Mouse (Mus musculus): ENCODE results near the gene Slc39a1.

The Slc39a1 gene

DNA sequence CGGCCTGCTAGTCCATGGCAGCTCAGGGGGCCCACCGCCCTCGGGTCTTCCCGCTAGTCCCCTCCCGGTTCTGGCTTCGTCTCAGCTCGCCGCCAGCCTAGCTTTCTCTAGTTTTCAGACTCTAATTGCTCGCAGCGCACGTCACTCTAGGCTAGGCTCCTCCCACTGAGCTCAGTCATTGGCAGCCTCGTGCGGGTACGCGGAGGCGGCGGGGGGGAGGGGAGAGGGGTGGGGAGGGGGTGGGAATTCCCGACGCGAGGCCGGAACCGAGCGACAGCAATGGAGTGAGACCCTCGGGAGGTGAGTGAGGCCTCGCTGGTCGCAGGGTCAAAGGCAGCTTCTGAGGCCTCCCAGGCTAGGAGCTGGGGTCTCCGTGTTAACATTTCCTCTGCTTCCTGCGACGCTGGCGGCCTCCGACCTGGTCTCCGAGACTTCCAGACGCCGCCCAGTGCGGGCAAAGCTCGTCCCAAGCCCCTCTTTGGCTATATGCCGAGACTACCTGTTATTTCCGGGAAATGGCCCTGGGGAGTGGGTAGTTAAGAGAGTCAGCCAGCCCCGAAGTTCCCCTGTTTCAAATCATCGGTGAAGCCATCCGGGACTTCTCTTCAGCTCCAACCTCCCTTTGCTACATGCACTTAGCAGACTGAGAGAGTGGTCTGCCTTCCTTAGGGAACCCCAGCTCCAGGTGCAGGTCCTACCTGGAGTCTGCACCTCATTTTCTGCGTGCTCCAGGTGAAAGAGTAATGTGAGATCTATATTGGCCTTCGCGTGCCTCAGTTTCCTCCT, at the start of gene Slc39a1:
Slc39a1 (plus strand) TSS at position 213 of the 786 bp plus-strand sequence.
- peak; percentile 96 for DNase-seq

DNA sequence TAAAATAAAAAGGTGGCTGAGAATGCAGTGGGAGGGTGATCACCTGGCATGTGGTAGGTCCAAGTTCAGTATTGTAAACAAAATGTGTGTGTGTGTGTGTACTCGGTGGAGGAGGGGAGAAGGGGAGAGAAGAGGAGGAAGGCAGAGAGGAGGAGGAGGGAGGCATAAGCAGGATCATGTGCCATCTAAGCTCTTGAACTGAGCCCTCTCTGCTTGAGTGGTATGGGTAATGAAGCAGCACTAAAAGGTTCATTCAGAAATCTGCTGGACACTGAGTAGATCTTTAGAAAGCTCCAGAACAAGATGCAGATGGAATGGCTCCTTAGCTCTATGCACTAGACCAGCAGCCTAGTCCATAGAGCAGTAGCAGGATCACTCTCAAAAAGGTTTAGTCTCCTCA, 45.1 kb upstream of the Slc39a1 start:
- no peak for DNase-seq

DNA sequence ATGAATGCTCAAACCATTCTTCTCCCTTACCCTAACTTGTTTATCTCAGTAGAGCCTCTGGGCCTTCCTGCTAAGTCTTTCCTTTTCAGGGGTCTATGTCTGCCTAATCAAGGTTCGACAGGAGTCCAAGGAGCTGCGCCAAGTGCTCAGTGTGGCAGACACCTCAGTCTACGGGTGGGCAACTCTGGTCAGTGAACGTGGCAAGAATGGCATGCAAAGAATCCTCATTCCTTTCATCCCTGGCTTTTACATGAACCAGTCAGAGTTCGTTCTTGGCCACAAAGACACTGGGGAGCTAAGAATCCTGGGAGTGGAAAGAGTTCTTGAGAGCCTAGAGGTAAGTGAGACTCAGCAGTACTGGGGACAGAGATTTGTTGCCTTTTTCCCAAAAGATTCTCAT, 44.4 kb upstream of the Slc39a1 start:
- no peak for DNase-seq

DNA sequence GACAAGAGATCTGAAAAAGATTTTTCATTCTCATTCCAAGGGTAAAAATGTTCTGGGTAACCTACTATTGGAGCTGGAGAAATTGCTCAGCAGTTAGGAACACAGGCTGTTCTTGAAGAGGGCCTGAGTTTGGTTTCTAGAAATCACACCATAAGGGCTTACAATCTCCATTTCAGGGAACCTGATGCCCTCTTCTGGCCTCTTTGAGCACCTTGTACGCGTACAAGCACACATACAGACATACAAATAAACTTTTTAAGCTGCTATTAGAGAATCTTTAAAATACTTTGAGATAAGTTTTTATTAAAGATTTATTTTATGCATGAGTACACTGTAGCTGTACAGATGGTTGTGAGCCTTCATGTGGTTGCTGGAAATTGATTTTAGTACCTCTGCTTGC, 43.4 kb upstream of the Slc39a1 start:
- DNase-seq = no peak

DNA sequence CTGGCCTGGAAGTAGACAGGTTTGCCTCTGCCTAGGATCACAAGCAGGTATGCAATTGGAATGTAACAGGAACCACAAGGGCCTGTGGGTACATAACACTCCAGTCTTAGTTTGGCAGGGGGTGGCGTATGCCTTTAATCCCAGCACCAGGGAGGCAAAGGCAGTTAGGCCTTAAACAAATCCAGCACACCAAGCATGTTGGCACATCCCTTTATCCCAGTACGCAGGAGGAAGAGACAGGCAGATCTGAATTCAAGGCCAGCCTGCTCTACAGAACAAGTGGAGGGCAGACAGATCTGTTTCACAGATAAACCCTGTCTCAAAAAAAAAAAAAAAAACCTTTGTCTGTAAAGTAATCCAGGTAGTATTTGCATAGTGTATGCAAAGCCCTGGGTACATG, 39.3 kb upstream of the Slc39a1 start:
- DNase-seq = peak; percentile 40 to 59

DNA sequence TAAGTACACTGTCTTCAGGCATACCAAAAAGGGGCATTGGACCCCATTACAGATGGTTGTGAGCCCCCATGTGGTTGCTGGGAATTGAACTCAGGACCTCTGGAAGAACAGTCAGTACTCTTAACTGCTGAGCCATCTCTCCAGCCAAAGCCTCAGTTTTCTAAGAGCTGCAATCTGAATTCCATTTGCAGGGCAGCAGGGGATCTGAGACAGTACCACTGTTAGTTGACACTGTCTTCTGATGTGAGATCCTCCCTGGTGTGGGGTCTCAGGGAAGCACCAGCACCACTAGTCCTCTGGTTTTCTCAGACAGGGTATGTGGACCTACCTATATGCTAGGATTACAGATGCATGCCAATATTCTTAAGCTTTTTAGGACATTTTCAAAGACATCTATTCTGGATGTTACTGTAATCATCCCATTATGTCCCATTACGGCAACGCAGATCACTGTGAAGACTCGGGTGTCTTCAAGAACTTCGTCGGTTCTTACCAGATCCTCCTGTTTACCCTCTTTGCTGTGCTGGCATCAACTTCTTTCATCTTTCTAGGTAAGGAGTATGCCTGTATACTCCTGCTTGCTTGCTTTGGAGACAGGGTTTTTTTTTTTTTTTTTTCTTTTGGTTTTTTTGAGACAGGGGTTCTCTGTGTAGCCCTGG, 37.9 kb upstream of the Slc39a1 start:
- DNase-seq = no peak

DNA sequence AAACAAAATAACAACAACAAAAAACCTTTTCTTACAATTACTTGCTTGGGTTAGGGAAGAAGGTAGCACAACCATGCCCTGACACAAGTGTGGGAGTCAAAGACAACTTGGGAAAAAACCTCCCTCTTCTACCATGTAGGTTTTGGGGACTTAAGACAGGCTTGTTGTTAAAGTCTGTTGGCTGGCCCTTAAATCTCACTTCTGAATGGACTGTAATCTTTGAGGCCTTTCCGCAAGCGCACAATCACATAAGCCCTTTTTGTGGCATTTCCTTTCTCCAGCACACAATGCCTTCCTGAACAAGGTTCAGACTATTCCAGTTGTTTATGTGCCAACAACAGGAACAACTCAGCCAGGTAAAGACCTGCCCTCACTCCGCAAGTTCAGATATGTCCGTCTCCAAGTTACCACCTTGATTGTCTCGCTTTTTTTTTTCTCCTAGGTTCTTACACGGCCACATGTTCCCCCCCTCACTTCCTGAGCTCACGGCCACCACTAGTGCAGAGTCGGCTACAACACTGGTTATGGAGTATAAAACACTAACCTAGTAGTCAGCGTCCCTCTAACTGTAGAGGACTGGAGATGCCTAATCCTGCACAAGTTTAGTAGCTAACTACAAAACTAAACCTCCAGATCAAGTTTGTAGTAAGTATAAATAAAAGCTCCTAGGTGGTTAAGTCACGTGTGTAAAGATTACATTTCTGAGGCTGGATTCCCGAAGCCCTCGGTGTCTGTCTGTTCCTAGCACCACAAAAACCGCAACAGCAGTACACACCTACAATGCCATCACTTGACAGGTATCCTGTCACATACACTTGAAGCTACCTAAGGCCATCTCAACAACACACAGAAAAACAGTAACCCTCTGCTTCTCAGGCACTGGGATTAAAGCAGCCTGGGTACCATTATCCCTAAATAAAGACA, 36.2 kb upstream of the Slc39a1 start:
- DNase-seq = no peak

DNA sequence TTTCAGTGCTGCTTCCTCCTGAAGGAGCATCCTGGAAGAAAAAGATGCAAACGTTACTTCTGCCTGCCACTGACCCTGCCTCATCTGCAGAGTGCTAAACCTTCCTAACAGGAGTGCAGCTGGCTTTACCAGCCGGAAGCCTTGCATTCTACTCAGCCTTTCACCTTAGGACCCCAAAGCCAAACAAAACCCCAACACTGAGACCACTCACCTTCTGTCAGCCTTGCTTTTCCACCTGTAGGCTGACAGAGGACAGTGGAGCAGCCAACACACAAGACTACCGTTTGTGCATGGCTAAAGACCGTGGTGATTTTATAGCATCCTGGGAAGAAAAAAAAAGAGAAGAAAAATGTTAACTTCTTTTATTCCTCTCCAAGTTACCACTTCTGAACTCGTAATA, 35.2 kb upstream of the Slc39a1 start:
- DNase-seq = no peak

DNA sequence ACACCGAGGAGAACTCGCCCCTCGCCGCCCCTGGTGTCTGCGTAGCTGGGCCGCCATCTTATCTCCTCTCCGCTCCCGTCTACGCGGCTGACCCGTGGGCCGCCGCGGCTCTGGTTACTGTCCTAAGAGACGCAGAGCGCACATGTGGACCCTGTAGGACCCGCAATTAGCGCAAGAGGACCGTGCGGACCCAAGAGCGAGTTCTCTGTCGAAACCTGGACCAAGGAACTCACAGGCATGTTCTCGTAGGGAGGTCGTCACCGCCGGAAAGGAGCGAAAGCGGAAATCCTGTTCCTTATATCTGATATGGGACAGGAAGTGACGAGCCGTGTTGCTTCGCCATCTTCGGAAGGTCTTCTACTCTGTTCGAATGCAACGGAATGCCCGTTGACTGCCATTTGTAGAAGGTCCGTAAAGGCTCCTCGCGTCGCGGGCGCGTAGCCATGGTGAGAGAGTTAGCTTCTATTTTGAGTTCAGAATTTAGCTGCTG, 34.5 kb upstream of the Slc39a1 start, which contains the start of the genes Rps27 and Rab13:
Rps27 (minus strand) TSS at position 275 of the 490 bp plus-strand sequence.
Rab13 (plus strand) TSS at position 319 of the 490 bp plus-strand sequence.
- DNase-seq = peak; percentile 93 to 94

DNA sequence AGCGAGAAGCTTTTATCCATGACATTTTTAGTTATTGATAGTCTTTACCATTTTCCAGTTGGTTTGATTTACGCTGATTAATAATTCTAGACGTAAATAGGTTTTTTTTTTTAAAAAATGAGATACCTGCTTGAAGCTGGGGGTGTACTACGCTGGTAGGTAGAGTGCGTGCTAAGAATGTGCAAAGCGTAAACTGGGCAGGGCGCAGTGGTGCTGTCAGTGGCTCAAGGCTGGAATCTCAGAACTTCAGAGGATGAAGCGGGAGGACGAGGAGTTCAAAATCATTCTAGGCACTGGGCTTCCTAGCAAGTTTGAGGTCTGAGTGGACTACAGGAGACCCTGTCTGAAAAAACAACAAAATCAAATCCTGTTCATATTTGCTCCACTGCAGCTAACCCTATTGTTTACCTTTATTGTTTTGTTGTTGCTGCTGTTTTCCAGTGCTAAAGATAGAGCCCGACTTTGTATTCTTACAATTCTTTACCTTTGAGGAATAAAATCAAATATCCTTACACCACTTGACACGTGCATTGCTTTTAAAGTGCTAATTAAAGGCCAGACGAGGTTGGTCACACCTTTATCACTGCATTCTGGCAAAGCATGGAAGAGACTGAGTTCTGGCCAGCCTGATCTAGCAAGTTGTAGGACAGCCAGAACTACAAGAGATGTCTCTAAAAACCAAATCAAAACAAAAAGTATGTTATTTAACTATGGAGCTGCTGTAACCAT, 33.9 kb upstream of the Slc39a1 start:
- peak in 1 of 2 experiments; percentile 28 for DNase-seq

DNA sequence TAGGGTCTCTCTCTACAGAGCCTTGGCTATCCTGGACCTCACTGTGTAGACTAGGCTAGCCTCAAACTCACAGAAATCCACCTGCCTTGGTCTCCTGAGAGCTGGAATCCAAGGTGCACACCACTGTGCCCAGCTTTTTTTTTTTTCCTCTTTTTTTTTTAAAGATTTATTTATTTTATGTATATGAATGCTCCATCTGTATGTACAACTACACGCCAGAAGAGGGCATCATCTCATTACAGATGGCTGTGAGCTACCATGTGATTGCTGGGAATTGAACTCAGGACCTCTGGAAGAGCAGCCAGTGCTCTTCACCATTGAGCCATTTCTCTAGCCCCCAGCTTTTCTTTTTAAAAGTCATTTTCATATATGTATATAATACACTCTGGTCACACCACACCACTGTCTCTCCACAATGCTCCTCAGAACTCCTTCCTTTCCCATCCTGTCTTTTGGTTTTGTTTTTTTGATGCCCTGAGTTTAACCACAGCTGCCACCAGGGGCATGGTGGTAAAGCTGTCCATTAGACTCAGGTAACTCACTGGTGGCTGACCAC, 32.1 kb upstream of the Slc39a1 start:
- no peak for DNase-seq

DNA sequence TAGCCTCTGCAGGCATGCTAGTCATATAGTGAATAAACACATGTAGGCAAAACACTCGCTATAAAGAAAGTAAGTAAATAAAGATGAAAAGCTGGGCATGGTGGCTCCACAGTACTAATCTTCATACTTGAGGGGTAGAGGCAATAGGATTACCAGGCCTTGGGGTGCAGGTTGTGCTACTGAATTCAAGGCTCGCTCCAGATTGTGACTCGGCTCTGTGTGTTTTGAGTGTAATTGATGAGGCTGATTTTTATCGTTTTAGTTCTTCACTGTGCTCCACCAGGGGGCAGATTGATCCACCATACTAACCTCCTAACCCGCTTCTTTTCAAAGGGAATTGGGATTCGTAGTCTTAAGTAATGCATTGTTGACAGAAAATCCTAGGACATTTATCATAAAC, 27.9 kb upstream of the Slc39a1 start:
- peak; percentile 53 to 60 for DNase-seq

DNA sequence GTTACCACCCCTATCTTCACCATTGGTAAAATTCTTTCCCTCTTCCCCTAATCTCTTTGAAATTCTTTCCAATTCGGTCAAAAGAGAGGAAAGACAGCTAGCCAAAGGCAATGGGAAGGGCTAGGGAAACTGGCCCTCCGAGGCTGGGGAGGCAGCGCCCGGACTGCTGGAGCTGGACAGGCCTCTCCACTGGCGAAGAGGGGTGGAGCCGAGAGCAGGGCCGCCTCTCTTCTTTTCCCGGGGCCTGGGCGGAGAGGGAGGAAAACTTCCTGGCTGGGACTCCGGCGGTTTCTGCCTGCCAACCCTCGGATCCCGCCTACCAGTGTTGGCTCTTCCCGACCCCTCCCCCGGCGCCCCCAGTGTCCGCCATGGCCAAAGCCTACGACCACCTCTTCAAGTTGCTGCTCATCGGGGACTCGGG, 27.4 kb upstream of the Slc39a1 start:
- DNase-seq = peak; percentile 90 to 92

DNA sequence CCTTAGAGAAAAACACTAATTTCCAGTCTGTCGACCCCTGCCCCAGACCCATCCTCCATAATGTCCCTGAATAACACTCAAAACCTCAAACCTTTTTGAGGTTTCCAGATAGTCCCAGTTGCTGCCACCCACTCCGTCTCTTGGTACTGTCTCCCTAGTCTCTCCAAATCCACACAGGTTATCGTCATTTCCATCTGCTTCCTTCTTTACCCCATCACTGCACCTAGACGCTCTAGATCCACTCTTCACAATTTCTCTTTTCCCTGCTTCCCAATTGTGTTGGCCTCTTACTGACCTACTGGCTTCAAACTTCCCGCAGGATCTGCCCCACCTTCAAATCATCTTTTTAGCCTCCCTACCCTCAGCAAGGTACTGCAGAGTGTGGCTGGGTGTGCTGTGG, 26.8 kb upstream of the Slc39a1 start:
- DNase-seq = no peak

DNA sequence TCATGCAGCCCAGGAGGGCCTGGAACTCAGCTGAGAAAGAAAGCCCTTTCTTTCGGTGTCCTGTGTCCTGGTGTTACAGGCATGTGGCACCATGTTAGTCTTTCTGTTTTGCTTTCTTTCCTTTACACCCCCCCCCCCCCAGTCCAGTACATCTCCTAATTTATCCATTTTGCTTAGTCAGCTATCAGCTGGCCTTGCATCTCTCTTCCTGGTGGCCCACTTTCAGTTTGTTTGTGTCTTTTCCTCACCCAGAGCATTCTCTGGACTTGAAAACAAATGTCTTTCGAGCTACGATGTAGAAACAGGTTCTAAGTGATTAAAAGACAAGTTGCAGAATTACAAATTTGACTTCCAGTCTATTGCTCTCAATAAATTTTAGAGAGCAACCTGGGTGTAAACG, 25.5 kb upstream of the Slc39a1 start:
- DNase-seq = no peak

DNA sequence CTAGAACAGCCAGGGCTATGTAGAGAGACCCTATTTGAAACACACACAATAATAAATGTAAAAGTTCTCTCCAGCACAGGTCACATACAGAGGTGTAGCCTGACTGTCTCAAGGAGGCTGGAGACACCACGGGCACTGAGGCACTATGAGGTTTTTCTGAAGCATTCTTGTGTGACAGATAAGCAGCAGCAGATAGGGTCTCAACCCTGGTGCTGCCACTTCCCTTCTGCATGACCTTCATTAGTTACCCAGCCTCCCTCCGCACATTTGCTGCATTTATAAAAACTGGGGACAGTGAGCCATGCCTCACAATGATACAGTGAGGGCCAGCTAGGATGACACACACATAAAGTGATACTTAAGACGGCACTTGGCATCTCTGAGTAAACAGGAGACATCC, 25.0 kb upstream of the Slc39a1 start:
- no peak for DNase-seq

DNA sequence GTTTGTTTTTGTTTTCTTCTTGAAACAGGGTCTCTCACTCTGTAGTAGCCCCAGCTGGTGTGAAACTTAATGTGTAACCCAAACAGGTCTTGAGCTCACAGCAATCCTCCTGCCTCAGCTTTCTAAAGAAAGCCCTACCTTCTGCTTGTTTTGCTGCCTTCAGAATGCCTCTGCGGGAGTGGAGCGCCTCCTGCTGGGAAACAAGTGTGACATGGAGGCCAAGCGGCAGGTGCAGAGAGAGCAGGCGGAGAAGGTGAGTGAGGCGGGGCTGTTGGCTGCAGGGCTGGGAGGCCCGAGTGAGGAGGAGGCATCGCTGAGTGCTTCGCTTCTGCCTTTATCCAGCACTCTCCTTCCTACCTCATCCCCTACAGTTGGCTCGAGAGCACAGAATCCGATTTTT, 23.6 kb upstream of the Slc39a1 start:
- no peak for DNase-seq

DNA sequence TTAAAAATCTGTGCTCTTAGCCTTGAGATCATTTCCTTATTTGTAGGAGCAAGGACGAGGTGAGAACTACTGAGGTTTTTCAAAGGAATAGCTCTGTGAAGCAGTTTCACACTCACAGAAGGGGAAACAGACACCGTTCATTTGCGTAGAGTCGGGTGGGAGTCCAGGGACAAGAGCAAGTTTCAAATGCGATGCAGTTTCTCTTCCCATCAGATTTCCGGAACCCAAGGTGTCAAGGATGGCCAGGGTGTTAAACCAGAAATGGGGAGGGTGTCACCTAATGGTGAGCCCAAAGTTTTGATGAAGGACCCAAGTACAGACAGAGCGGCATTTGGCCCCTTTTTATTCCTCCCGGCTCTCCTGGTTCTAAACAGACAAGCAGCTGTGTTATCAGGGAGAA, 16.9 kb upstream of the Slc39a1 start:
- no peak for DNase-seq

DNA sequence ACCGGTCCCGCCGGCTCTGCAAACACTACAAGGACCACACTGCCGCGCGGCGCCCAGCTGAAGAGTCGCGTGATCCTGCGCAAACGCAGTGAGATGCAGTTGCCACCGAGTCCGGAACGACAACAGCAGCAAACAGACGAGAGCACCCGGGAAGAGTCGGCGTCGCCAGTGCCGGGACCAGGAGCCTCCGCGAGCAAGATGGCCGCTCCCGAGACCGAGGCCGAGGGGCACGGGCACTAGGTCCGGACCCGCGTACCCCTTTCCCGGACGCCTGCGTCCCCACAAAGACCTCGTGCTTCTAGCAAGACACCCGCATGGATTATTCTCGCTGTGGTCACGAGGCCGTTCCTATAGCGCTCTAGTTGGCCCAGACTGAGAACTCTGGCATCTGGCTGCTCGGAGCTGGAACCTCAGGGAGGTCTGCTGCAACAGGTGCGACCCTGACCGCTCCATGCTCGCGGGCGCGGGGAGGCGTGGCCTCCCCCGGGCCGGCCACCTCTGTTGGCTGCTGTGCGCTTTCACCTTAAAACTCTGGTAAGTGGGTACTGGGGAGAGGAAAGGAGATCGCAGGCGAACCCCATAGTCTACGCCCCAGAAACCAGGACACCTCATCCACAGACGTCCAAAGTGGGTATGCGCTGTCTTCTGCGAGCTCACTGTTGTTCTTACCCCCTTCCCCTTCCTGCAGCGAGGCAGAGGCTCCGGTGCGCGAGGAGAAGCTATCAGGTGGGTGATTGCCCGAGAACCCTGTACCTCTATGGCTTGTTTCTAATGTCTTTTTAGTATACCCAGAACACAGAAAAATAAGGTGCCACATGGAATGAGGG, 16.3 kb upstream of the Slc39a1 start, which contains the start of gene Jtb:
Jtb (plus strand) TSS at position 91 of the 827 bp plus-strand sequence.
- DNase-seq = peak; percentile 96

DNA sequence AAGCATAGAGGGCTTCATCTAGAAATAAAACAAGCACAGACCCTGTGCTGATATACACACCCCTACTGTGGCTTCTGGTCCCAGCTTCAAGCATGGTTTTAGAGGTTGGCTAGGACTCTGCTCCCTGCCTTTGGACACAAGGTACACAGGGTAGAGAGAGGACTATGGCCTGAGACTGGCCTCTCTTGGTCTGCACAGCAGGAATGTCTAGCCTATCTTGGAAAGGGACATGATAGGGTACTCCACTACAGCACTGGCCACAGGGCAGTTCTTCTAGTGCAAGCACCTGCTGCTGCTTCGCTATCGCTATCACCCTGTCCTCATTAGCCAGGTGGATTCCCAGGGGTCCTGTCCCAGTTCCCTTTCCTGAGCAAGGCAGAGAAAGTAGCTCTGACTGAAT, 6.7 kb upstream of the Slc39a1 start:
- no peak for DNase-seq
